Mouse (Mus musculus) liver, embryonic 14.5 days (tissue): ENCODE measurements at regions not wholly inside any gene's neighbourhood (a gene's known extent, or its start where the extent isn't known, plus 50 kb on each side); places are given as distances from the start of the nearest gene placed in this dataset.

Experiments
- CTCF ChIP-seq: IDR thresholded peaks from 2 replicates; pipeline ENCODE4 v1.5.1; 2016; ENCODE audit warnings: antibody characterized with exemption, low read depth, control low read depth
- EP300 ChIP-seq: IDR thresholded peaks from 2 replicates; pipeline ENCODE4 v1.6.1; 2016; ENCODE audit warnings: antibody characterized with exemption, low read depth

DNA sequence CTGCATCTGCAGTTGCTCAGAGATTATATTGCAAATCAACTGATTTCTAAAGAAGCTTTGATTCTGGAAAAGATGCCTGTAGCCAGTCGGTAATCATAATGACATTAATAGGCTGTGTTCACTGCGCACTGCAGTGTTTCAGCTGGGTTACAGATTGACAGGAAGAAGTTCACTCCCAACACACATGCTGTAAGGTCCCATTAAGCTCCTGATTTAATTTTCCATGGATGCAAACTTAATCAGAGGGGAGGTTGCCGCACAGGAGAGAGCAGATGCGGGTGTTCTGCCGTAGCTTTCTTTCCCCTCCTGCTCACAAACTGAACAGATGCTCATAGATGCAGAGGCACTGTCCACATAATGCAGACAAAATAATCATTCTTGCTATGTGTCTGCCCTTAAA is 284.0 kb downstream of the Adgb start:
- no peak for TF ChIP-seq CTCF
- TF ChIP-seq EP300 = no peak
